Mouse (Mus musculus) limb, embryonic 12.5 days (tissue): ENCODE data around the gene Patz1. TPM values are rescaled to one million over a fixed set of nuclear protein-coding genes. Genes with fewer than 3 reads are reported as not detected.

Source experiments
- ATAC-seq: fragments of 200-750 bp; cut with Nextera tagmentation; 2 replicates; pipeline ENCODE4 v1.8.0; 2017; ENCODE audit warnings: low read depth, moderate TSS enrichment; ENCODE audit not compliant: insufficient number of reproducible peaks, insufficient read depth, low FRiP score, low TSS enrichment
- H3K27ac ChIP-seq: fragments of 300-500 bp; sonication (generic); 2 replicates; pipeline ENCODE4 v1.5.1; 2016; ENCODE audit warnings: mild to moderate bottlenecking, moderate library complexity
- H3K27me3 ChIP-seq: fragments of 300-500 bp; sonication (generic); 2 replicates; pipeline ENCODE4 v1.6.1; 2016; ENCODE audit warnings: mild to moderate bottlenecking, moderate library complexity
- H3K36me3 ChIP-seq: fragments of 300-500 bp; sonication (generic); 2 replicates; pipeline ENCODE4 v1.6.1; 2016; ENCODE audit warnings: mild to moderate bottlenecking, moderate library complexity
- H3K4me1 ChIP-seq: fragments of 300-500 bp; sonication (generic); replicated peaks from 2 replicates; pipeline ENCODE4 v1.6.1; 2016
- H3K4me2 ChIP-seq: fragments of 300-500 bp; sonication (generic); 2 replicates; pipeline ENCODE4 v1.6.1; 2016; ENCODE audit warnings: mild to moderate bottlenecking, moderate library complexity
- H3K4me3 ChIP-seq: fragments of 300-500 bp; sonication (generic); replicated peaks from 2 replicates; pipeline ENCODE4 v1.5.1; 2016; ENCODE audit warnings: mild to moderate bottlenecking
- H3K9ac ChIP-seq: fragments of 300-500 bp; sonication (generic); replicated peaks from 2 replicates; pipeline ENCODE4 v1.6.1; 2016; ENCODE audit warnings: mild to moderate bottlenecking, moderate library complexity
- H3K9me3 ChIP-seq: fragments of 300-500 bp; sonication (generic); 2 replicates; pipeline ENCODE4 v1.6.1; 2016; ENCODE audit warnings: mild to moderate bottlenecking, moderate library complexity
- WGBS: fragments of 180-500 bp; shearing (Covaris S2); methylation state at CpG from one replicate; pipeline ENCODE4 v1.1.7; 2016; 5-methylcytosine and 5-hydroxymethylcytosine counted together
- polyA plus RNA-seq: library from polyadenylated mRNA; unstranded; fragments of >200 nt; fragmentation: Nextera tagmentation; extraction: Ambion mirVana; gene quantifications from 2 replicates; pipeline ENCODE4 v1.2.1, GENCODE M21; 2016

Gene Patz1
- polyA plus RNA-seq, 1 experiment from 2014 or later, result 75.0 TPM

GRCm38 (mm10) chr11:3309884-3310283 is 21.2 kb downstream of the Patz1 start:
- peaks cover 87% of the 10 kb centered on the region for H3K36me3 ChIP-seq
- no peak overlapping the region for H3K4me2 ChIP-seq
- ATAC-seq, result no peak
- peaks cover 5% of the 10 kb centered on the region; the same call in 1 of the 2 replicates for H3K4me1 ChIP-seq
- no peak overlapping the region for H3K4me3 ChIP-seq
- no peak overlapping the region for H3K9ac ChIP-seq
- H3K27ac ChIP-seq, result no peak overlapping the region
- H3K9me3 ChIP-seq, result no peaks in the 10 kb centered on the region; the same call in 1 of the 2 replicates
- H3K27me3 ChIP-seq, result no peaks in the 10 kb centered on the region
- 93% methylated on average over 4 of the region's 4 CpGs for WGBS

- Histone ChIP-seq H3K4me1 (peaks cover 5% of the 10 kb centered on the region; the same call in 1 of the 2 replicates), H3K36me3 (peaks cover 76% of the 10 kb centered on the region), H3K27me3 (no peaks in the 10 kb centered on the region), H3K4me3 (no peak overlapping the region), H3K27ac (no peak overlapping the region), H3K4me2 (no peak overlapping the region), H3K9ac (no peak overlapping the region), H3K9me3 (no peaks in the 10 kb centered on the region; the same call in 1 of the 2 replicates)
- no peak; the same call in 1 of the 2 replicates for ATAC-seq
- 84% methylated on average over 10 of the region's 10 CpGs for WGBS
Observed at GRCm38 (mm10) chr11:3310789-3311585, 22.3 kb downstream of the Patz1 start.

GRCm38 (mm10) chr11:3311586-3312347 is 23.1 kb downstream of the Patz1 start:
- 83% methylated on average over 10 of the region's 10 CpGs for WGBS
- no peak overlapping the region for H3K4me2 ChIP-seq
- H3K27ac ChIP-seq, result no peak overlapping the region
- no peak for ATAC-seq
- no peaks in the 10 kb centered on the region for H3K27me3 ChIP-seq
- H3K9ac ChIP-seq, result no peak overlapping the region
- no peak overlapping the region for H3K4me3 ChIP-seq
- peaks cover 69% of the 10 kb centered on the region for H3K36me3 ChIP-seq
- H3K4me1 ChIP-seq, result peaks cover 5% of the 10 kb centered on the region; the same call in 1 of the 2 replicates
- H3K9me3 ChIP-seq, result no peaks in the 10 kb centered on the region; the same call in 1 of the 2 replicates

GRCm38 (mm10) chr11:3313294-3313693 is 24.6 kb downstream of the Patz1 start:
- ATAC-seq, result no peak
- peaks cover 53% of the 10 kb centered on the region for H3K36me3 ChIP-seq
- H3K27ac ChIP-seq, result no peak overlapping the region
- H3K9me3 ChIP-seq, result no peaks in the 10 kb centered on the region; the same call in 1 of the 2 replicates
- no peak overlapping the region for H3K4me3 ChIP-seq
- no peaks in the 10 kb centered on the region for H3K27me3 ChIP-seq
- H3K4me2 ChIP-seq, result no peak overlapping the region
- WGBS, result 90% methylated on average over 1 of the region's 1 CpGs
- no peak overlapping the region for H3K9ac ChIP-seq
- H3K4me1 ChIP-seq, result peaks cover 5% of the 10 kb centered on the region; the same call in 1 of the 2 replicates

GRCm38 (mm10) chr11:3314148-3314547 is 25.5 kb downstream of the Patz1 start:
- no peak overlapping the region for H3K4me3 ChIP-seq
- H3K36me3 ChIP-seq, result peaks cover 45% of the 10 kb centered on the region
- no peaks in the 10 kb centered on the region for H3K27me3 ChIP-seq
- no peak overlapping the region for H3K9ac ChIP-seq
- H3K9me3 ChIP-seq, result no peaks in the 10 kb centered on the region; the same call in 1 of the 2 replicates
- H3K4me2 ChIP-seq, result no peak overlapping the region
- no peak overlapping the region for H3K27ac ChIP-seq
- peaks cover 5% of the 10 kb centered on the region; the same call in 1 of the 2 replicates for H3K4me1 ChIP-seq
- ATAC-seq, result 0 out of 2 replicates have a peak, but pooled peaks have one; percentile 18
- 26% methylated on average over 2 of the region's 2 CpGs for WGBS

- Histone ChIP-seq H3K36me3 (peaks cover 6% of the 10 kb centered on the region; the same call in 1 of the 2 replicates), H3K4me3 (no peak overlapping the region), H3K4me2 (no peak overlapping the region), H3K9me3 (no peaks in the 10 kb centered on the region; the same call in 1 of the 2 replicates), H3K4me1 (no peaks in the 10 kb centered on the region), H3K27me3 (no peaks in the 10 kb centered on the region), H3K9ac (no peak overlapping the region), H3K27ac (no peak overlapping the region)
- ATAC-seq, result no peak
- 91% methylated on average over 3 of the region's 3 CpGs for WGBS
Observed at GRCm38 (mm10) chr11:3318286-3318685, 29.6 kb downstream of the Patz1 start.

GRCm38 (mm10) chr11:3328271-3328670 is 39.6 kb downstream of the Patz1 start:
- no peak for ATAC-seq
- Histone ChIP-seq H3K4me1 (peaks cover 20% of the 10 kb centered on the region), H3K36me3 (no peaks in the 10 kb centered on the region; the same call in 1 of the 2 replicates), H3K4me3 (no peak overlapping the region), H3K9me3 (no peaks in the 10 kb centered on the region), H3K27me3 (peaks cover 4% of the 10 kb centered on the region), H3K9ac (no peak overlapping the region), H3K27ac (no peak overlapping the region), H3K4me2 (no peak overlapping the region)
- 75% methylated on average over 5 of the region's 5 CpGs for WGBS

GRCm38 (mm10) chr11:3328806-3329775 is 40.4 kb downstream of the Patz1 start:
- Histone ChIP-seq H3K27me3 (peaks cover 5% of the 10 kb centered on the region), H3K4me2 (no peak overlapping the region), H3K27ac (no peak overlapping the region), H3K9me3 (no peaks in the 10 kb centered on the region), H3K4me3 (no peak overlapping the region), H3K9ac (no peak overlapping the region), H3K36me3 (no peaks in the 10 kb centered on the region; the same call in 1 of the 2 replicates), H3K4me1 (peaks cover 20% of the 10 kb centered on the region)
- no peak for ATAC-seq
- WGBS, result 80% methylated on average over 11 of the region's 11 CpGs

- no peak for ATAC-seq
- H3K9me3 ChIP-seq, result no peaks in the 10 kb centered on the region
Observed at GRCm38 (mm10) chr11:3329891-3330451, 41.3 kb downstream of the Patz1 start, which contains the start of gene Pik3ip1. Gene Pik3ip1 (plus strand): TSS chr11:3330401.

GRCm38 (mm10) chr11:3330566-3330965 is 41.9 kb downstream of the Patz1 start:
- no peaks in the 10 kb centered on the region; the same call in 1 of the 2 replicates for H3K36me3 ChIP-seq
- 2% methylated on average over 9 of the region's 9 CpGs for WGBS

More at GRCm38 (mm10) chr11:3329891-3330451, 41.3 kb downstream of the Patz1 start, which contains the start of gene Pik3ip1:
- Histone ChIP-seq H3K27ac (peak within 1 kb of the TSS; percentile 72; the same call in 1 of the 2 replicates), H3K4me3 (peak within 1 kb of the TSS; percentile 51), H3K4me1 (peaks cover 25% of the 10 kb centered on the region), H3K9ac (peak within 1 kb of the TSS; percentile 62), H3K4me2 (peak within 1 kb of the TSS; percentile 97), H3K27me3 (peaks cover 5% of the 10 kb centered on the region), H3K36me3 (no peaks in the 10 kb centered on the region; the same call in 1 of the 2 replicates)

More at GRCm38 (mm10) chr11:3330566-3330965, 41.9 kb downstream of the Patz1 start:
- H3K4me1 ChIP-seq, result peaks cover 31% of the 10 kb centered on the region
- H3K9ac ChIP-seq, result peak overlapping the region; percentile 62
- peak overlapping the region; percentile 97 for H3K4me2 ChIP-seq
- H3K9me3 ChIP-seq, result no peaks in the 10 kb centered on the region
- no peak for ATAC-seq
- H3K4me3 ChIP-seq, result peak overlapping the region; percentile 51
- H3K27ac ChIP-seq, result peak overlapping the region; percentile 72; the same call in 1 of the 2 replicates
- H3K27me3 ChIP-seq, result peaks cover 5% of the 10 kb centered on the region
